Mouse (Mus musculus) heart, embryonic 11.5 days (tissue): Measurements from ENCODE around the gene Notch2. TPM values are rescaled to one million over a fixed set of nuclear protein-coding genes. Genes with fewer than 3 reads are reported as not detected.

ENCODE experiments used
- ATAC-seq: fragments of 200-750 bp; cut with Nextera tagmentation; replicated peaks from 2 replicates; pipeline ENCODE4 v1.8.0; 2017; ENCODE audit warnings: moderate library complexity; ENCODE audit not compliant: insufficient number of reproducible peaks, low FRiP score, low TSS enrichment
- H3K27ac ChIP-seq: fragments of 300-500 bp; sonication (generic); 2 replicates; pipeline ENCODE4 v1.5.1; 2014; ENCODE audit warnings: mild to moderate bottlenecking, low read depth, low read length
- H3K27me3 ChIP-seq: fragments of 300-500 bp; sonication (generic); 2 replicates; pipeline ENCODE4 v1.6.1; 2014; ENCODE audit warnings: mild to moderate bottlenecking, low read length, mixed read lengths; ENCODE audit not compliant: control insufficient read depth, insufficient read depth
- H3K36me3 ChIP-seq: fragments of 300-500 bp; sonication (generic); 2 replicates; pipeline ENCODE4 v1.6.1; 2014; ENCODE audit warnings: mild to moderate bottlenecking, low read length, moderate library complexity, mixed read lengths; ENCODE audit not compliant: control insufficient read depth, insufficient read depth
- H3K4me1 ChIP-seq: fragments of 300-500 bp; sonication (generic); 2 replicates; pipeline ENCODE4 v1.6.1; 2014; ENCODE audit warnings: low read length; ENCODE audit not compliant: control insufficient read depth, insufficient read depth
- H3K4me2 ChIP-seq: fragments of 300-500 bp; sonication (generic); 2 replicates; pipeline ENCODE4 v1.6.1; 2014; ENCODE audit warnings: mild to moderate bottlenecking, moderate library complexity
- H3K4me3 ChIP-seq: fragments of 300-500 bp; sonication (generic); 2 replicates; pipeline ENCODE4 v1.5.1; 2014; ENCODE audit warnings: low read depth, low read length
- H3K9ac ChIP-seq: fragments of 300-500 bp; sonication (generic); 2 replicates; pipeline ENCODE4 v1.6.1; 2014; ENCODE audit warnings: mild to moderate bottlenecking, low read depth, low read length, moderate library complexity
- H3K9me3 ChIP-seq: fragments of 300-500 bp; sonication (generic); replicated peaks from 2 replicates; pipeline ENCODE4 v1.6.1; 2016; ENCODE audit warnings: low read length; ENCODE audit not compliant: control insufficient read depth
- WGBS: fragments of 180-500 bp; shearing (Covaris S2); extraction: QIAGEN DNeasy Blood & Tissue Kit; methylation state at CpG from one replicate; pipeline ENCODE4 v1.1.7; 2014; ENCODE audit not compliant: insufficient replicate concordance; 5-methylcytosine and 5-hydroxymethylcytosine counted together
- polyA plus RNA-seq: library from polyadenylated mRNA; unstranded; fragments of >200 nt; fragmentation: Nextera tagmentation; extraction: Ambion mirVana; gene quantifications from 2 replicates; pipeline ENCODE4 v1.2.1, GENCODE M21; 2014

The Notch2 gene
- polyA plus RNA-seq, 1 experiment from 2014 or later: 12.5 TPM

- Histone ChIP-seq H3K36me3 (peaks cover 26% of the 10 kb centered on the region), H3K9me3 (peaks cover 8% of the 10 kb centered on the region), H3K27me3 (no peaks in the 10 kb centered on the region), H3K9ac (no peak overlapping the region), H3K4me2 (no peak overlapping the region), H3K4me1 (no peaks in the 10 kb centered on the region), H3K4me3 (no peak overlapping the region), H3K27ac (no peak overlapping the region)
- 89% methylated on average over 12 of the region's 12 CpGs for WGBS
- ATAC-seq: no peak
These were observed 93.4 kb downstream of the Notch2 start for GRCm38 (mm10) chr3:98106590-98107313.

- Histone ChIP-seq H3K4me2 (no peak overlapping the region), H3K36me3 (peaks cover 13% of the 10 kb centered on the region), H3K27me3 (no peaks in the 10 kb centered on the region), H3K4me3 (no peak overlapping the region), H3K4me1 (no peaks in the 10 kb centered on the region), H3K9ac (no peak overlapping the region), H3K9me3 (no peaks in the 10 kb centered on the region), H3K27ac (no peak overlapping the region)
- ATAC-seq: no peak
- WGBS: 85% methylated on average over 4 of the region's 4 CpGs
These were observed 95.1 kb downstream of the Notch2 start for GRCm38 (mm10) chr3:98108416-98108815.

DNA sequence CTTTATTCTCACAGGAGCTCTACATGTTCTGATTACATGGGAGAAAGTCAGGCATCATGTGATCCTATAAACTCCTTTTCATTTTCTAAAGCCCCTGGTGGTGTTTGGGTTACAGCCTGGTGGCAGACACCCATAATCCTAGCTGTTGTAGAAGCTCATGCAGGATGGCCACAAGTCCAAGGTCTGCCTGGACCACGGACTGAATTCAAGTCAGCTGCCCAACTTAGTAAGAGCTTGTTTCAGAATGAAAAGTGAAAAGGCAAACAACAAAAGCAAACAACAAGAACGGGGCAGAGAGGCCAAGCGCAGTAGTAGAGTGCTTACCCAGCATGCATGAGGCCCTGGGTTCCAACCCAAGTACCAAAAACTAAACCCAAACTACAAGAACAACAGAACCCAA, 95.5 kb downstream of the Notch2 start:
- Histone ChIP-seq H3K36me3 (peaks cover 10% of the 10 kb centered on the region), H3K9me3 (no peaks in the 10 kb centered on the region), H3K27me3 (no peaks in the 10 kb centered on the region), H3K4me2 (no peak overlapping the region), H3K4me1 (no peaks in the 10 kb centered on the region), H3K27ac (no peak overlapping the region), H3K4me3 (no peak overlapping the region), H3K9ac (no peak overlapping the region)
- 86% methylated on average over 3 of the region's 3 CpGs for whole genome bisulfite sequencing
- no peak for ATAC-seq

GRCm38 (mm10) chr3:98110610-98111009, 97.3 kb downstream of the Notch2 start:
- peaks cover 4% of the 10 kb centered on the region; the same call in 1 of the 2 replicates for H3K36me3 ChIP-seq
- 85% methylated on average over 4 of the region's 4 CpGs for WGBS
- no peak overlapping the region for H3K27ac ChIP-seq
- no peak overlapping the region for H3K9ac ChIP-seq
- H3K4me2 ChIP-seq: no peak overlapping the region
- no peaks in the 10 kb centered on the region for H3K4me1 ChIP-seq
- H3K27me3 ChIP-seq: no peaks in the 10 kb centered on the region
- H3K9me3 ChIP-seq: no peaks in the 10 kb centered on the region
- no peak overlapping the region for H3K4me3 ChIP-seq
- ATAC-seq: no peak

DNA sequence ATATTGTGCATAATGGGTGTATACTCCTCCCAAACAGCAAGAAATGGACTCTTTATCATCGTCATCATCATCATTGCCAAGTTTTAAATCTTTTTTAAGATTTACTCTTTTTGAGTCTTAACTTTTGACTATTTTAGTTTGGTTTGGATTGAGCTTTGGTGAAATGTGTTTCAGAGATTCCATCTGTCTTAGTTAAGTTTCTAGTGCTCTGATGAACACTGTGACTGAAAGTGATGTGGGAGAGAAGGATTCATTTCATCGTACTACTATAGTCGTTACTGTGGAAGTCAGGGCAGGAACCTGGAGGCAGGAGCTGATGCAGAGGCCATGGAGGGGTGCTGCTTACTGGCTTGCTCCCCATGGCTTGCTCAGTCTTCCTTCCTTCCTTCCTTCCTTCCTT, 104.9 kb downstream of the Notch2 start:
- 86% methylated on average over 3 of the region's 3 CpGs for WGBS
- no peak overlapping the region for H3K27ac ChIP-seq
- H3K27me3 ChIP-seq: no peaks in the 10 kb centered on the region
- H3K4me3 ChIP-seq: no peak overlapping the region
- H3K4me1 ChIP-seq: no peaks in the 10 kb centered on the region
- peaks cover 25% of the 10 kb centered on the region for H3K36me3 ChIP-seq
- no peak overlapping the region for H3K9ac ChIP-seq
- no peaks in the 10 kb centered on the region for H3K9me3 ChIP-seq
- no peak overlapping the region for H3K4me2 ChIP-seq
- ATAC-seq: no peak

DNA sequence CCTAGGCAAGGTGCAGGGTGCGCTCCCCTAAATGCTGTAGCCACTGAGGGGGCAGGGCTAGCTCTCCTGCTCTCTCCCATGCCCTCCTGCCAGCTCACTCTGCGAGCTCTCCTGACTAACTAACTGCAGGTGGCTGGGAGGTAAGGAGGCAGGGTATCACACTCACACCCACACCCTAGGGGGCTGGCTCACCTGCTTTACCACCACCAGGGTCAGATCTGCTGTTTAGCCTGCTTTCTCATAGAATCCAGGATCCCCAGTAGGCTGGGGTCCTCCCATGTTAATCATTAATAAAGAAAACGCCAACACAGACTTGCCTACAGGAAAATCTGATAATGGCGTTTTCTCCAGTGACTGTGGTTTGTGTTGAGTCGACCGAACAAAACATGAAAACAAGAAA, 106.0 kb downstream of the Notch2 start:
- WGBS: 81% methylated on average over 6 of the region's 6 CpGs
- Histone ChIP-seq H3K4me3 (no peak overlapping the region), H3K36me3 (peaks cover 28% of the 10 kb centered on the region), H3K9ac (no peak overlapping the region), H3K4me2 (no peak overlapping the region), H3K4me1 (no peaks in the 10 kb centered on the region), H3K27me3 (no peaks in the 10 kb centered on the region), H3K27ac (no peak overlapping the region), H3K9me3 (no peaks in the 10 kb centered on the region)
- no peak for ATAC-seq

DNA sequence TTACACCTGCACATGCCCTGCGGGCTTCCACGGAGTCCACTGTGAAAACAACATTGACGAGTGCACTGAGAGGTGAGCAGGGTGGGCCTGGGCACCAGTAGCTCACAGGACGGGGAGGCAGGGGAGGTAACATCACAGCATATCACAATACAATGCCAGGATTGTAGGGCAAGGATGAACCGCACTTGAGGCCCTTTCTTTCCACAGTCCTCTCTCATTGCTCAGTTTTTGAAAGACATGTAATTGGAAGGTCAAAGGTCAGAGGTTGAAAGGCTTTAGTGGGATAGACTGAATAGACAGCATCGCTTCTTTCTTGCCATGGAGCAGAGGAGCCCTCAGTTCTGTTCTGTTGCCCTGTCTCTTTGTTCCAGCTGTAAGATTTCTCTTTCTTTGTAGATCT, 107.6 kb downstream of the Notch2 start:
- H3K4me1 ChIP-seq: no peaks in the 10 kb centered on the region
- no peak for ATAC-seq
- no peak overlapping the region for H3K27ac ChIP-seq
- no peak overlapping the region for H3K4me2 ChIP-seq
- WGBS: 81% methylated on average over 6 of the region's 6 CpGs
- H3K9me3 ChIP-seq: no peaks in the 10 kb centered on the region
- H3K36me3 ChIP-seq: peaks cover 28% of the 10 kb centered on the region
- H3K9ac ChIP-seq: no peak overlapping the region
- no peak overlapping the region for H3K4me3 ChIP-seq
- H3K27me3 ChIP-seq: no peaks in the 10 kb centered on the region

GRCm38 (mm10) chr3:98127775-98128174, 114.4 kb downstream of the Notch2 start:
- Histone ChIP-seq H3K36me3 (peaks cover 25% of the 10 kb centered on the region), H3K27me3 (no peaks in the 10 kb centered on the region), H3K4me3 (no peak overlapping the region), H3K9me3 (no peaks in the 10 kb centered on the region), H3K4me2 (no peak overlapping the region), H3K4me1 (no peaks in the 10 kb centered on the region), H3K9ac (no peak overlapping the region), H3K27ac (no peak overlapping the region)
- ATAC-seq: no peak
- WGBS: 86% methylated on average over 2 of the region's 2 CpGs

DNA sequence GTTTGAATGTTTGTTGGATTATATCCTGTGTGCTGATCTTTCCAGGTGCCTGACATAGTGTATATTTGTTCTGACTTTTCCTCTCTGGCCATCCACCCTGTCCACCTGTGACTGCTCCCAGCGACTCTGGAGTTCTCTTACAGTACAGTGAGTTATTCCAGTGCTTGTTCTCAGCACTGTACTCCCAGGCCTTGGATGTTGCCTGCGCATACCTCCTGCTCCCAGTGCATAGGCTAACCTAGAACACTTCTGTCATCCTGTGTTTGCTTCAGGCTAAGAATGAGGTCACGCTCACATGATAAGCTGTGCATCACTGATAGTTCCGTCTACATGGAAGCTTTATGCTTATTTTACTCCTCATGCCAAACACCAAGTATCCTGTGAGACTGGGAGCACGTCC, 115.4 kb downstream of the Notch2 start:
- Histone ChIP-seq H3K27me3 (no peaks in the 10 kb centered on the region), H3K9me3 (no peaks in the 10 kb centered on the region), H3K36me3 (peaks cover 25% of the 10 kb centered on the region), H3K4me1 (no peaks in the 10 kb centered on the region), H3K27ac (no peak overlapping the region), H3K4me3 (no peak overlapping the region), H3K4me2 (no peak overlapping the region), H3K9ac (no peak overlapping the region)
- no peak for ATAC-seq
- WGBS: 58% methylated on average over 5 of the region's 5 CpGs
